Mouse (Mus musculus) MEL (cell line): ENCODE measurements at regions not wholly inside any gene's neighbourhood (a gene's known extent, or its start where the extent isn't known, plus 50 kb on each side); places are given as distances from the start of the nearest gene placed in this dataset.

ENCODE experiments used
- DNase-seq: peaks from one replicate; pipeline ENCODE4 v3.0.0; 2011; ENCODE audit warnings: low read depth, low spot score
- H3K27ac ChIP-seq: 2 replicates; pipeline ENCODE4 v1.5.1; 2012; ENCODE audit warnings: low read depth, mild to moderate bottlenecking, control low read depth, low read length, moderate library complexity; ENCODE audit not compliant: control insufficient read depth
- H3K27me3 ChIP-seq, 2 experiments: fragments of 150-350 bp in 1 of 2; sonication (generic) in 1 of 2; 2 replicates each; pipeline ENCODE4 v1.6.1; 2012; ENCODE audit warnings: low read length in 2 of 2, mild to moderate bottlenecking in 2 of 2, improper control_type of control experiment in 1 of 2, moderate library complexity in 1 of 2; ENCODE audit not compliant: insufficient read depth in 2 of 2, control insufficient read depth in 1 of 2
- H3K36me3 ChIP-seq, 2 experiments: 2 replicates each; pipeline ENCODE4 v1.6.1; 2012 to 2014; ENCODE audit warnings: low read length in 2 of 2, improper control_type of control experiment in 1 of 2, inconsistent platforms in 1 of 2, mild to moderate bottlenecking in 1 of 2; ENCODE audit not compliant: insufficient read depth in 2 of 2, control insufficient read depth in 1 of 2
- H3K4me1 ChIP-seq, 2 experiments: fragments of 150-350 bp in 1 of 2; sonication (generic) in 1 of 2; 2 replicates each; pipeline ENCODE4 v1.6.1; 2012; ENCODE audit warnings: low read length in 2 of 2, improper control_type of control experiment in 1 of 2, mild to moderate bottlenecking in 1 of 2; ENCODE audit not compliant: insufficient read depth in 2 of 2, control insufficient read depth in 1 of 2
- H3K4me3 ChIP-seq, 2 experiments: fragments of 150-350 bp in 1 of 2; sonication (generic) in 1 of 2; 2 replicates each; pipeline ENCODE4 v1.5.1; 2012; ENCODE audit warnings: low read depth in 2 of 2, low read length in 2 of 2, mild to moderate bottlenecking in 2 of 2, moderate library complexity in 2 of 2, control low read depth in 1 of 2, improper control_type of control experiment in 1 of 2; ENCODE audit not compliant: control insufficient read depth in 1 of 2, insufficient read depth in 1 of 2
- H3K79me2 ChIP-seq: 2 replicates; pipeline ENCODE4 v1.6.1; 2012; ENCODE audit warnings: mild to moderate bottlenecking, low read length, moderate library complexity; ENCODE audit not compliant: control insufficient read depth, poor library complexity, insufficient read depth
- H3K9ac ChIP-seq: 2 replicates; pipeline ENCODE4 v1.6.1; 2012; ENCODE audit warnings: low read depth, mild to moderate bottlenecking, control low read depth, low read length, moderate library complexity; ENCODE audit not compliant: control insufficient read depth, poor library complexity, severe bottlenecking
- H3K9me3 ChIP-seq: fragments of 150-350 bp; sonication (generic); replicated peaks from 2 replicates; pipeline ENCODE4 v1.6.1; 2012; ENCODE audit warnings: mild to moderate bottlenecking, low read length, improper control_type of control experiment, moderate library complexity; ENCODE audit not compliant: insufficient read depth
- BHLHE40 ChIP-seq: IDR thresholded peaks from 2 replicates; pipeline ENCODE4 v1.6.1; 2012; ENCODE audit warnings: low read depth, mild to moderate bottlenecking, inconsistent platforms, low read length, improper control_type of control experiment, borderline replicate concordance
- ETS1 ChIP-seq: IDR thresholded peaks from 2 replicates; pipeline ENCODE4 v1.6.1; 2012; ENCODE audit warnings: low read depth, mild to moderate bottlenecking, inconsistent platforms, low read length, improper control_type of control experiment, moderate library complexity
- GABPA ChIP-seq: IDR thresholded peaks from 2 replicates; pipeline ENCODE4 v1.6.1; 2012; ENCODE audit warnings: low read depth, mild to moderate bottlenecking, inconsistent platforms, low read length, improper control_type of control experiment, moderate library complexity
- GATA1 ChIP-seq: IDR thresholded peaks from 2 replicates; pipeline ENCODE4 v1.6.1; 2011; ENCODE audit warnings: low read depth, low read length, improper control_type of control experiment
- HCFC1 ChIP-seq: IDR thresholded peaks from 2 replicates; pipeline ENCODE4 v1.6.1; 2012; ENCODE audit warnings: low read depth, mild to moderate bottlenecking, inconsistent platforms, low read length, improper control_type of control experiment, moderate library complexity
- JUND ChIP-seq: IDR thresholded peaks from 2 replicates; pipeline ENCODE4 v1.6.1; 2011; ENCODE audit warnings: low read depth, mild to moderate bottlenecking, improper control_type of control experiment, low read length
- MAX ChIP-seq: IDR thresholded peaks from 2 replicates; pipeline ENCODE4 v1.6.1; 2011; ENCODE audit warnings: low read length, improper control_type of control experiment
- MEF2A ChIP-seq: IDR thresholded peaks from 2 replicates; pipeline ENCODE4 v1.6.1; 2014; ENCODE audit warnings: low read depth, mild to moderate bottlenecking, inconsistent platforms, low read length, improper control_type of control experiment; ENCODE audit not compliant: poor library complexity, insufficient replicate concordance, severe bottlenecking; ENCODE audit errors: extremely low read depth
- MYB ChIP-seq: IDR thresholded peaks from 2 replicates; pipeline ENCODE4 v1.6.1; 2011; ENCODE audit warnings: mild to moderate bottlenecking, low read depth, low read length, improper control_type of control experiment
- NELFE ChIP-seq: IDR thresholded peaks from 2 replicates; pipeline ENCODE4 v1.6.1; 2011; ENCODE audit warnings: low read depth, low read length, improper control_type of control experiment
- NRF1 ChIP-seq: IDR thresholded peaks from 2 replicates; pipeline ENCODE4 v1.6.1; 2014; ENCODE audit warnings: low read depth, mild to moderate bottlenecking, inconsistent platforms, low read length, improper control_type of control experiment, moderate library complexity; ENCODE audit not compliant: poor library complexity, insufficient read depth, severe bottlenecking
- POLR2AphosphoS2 ChIP-seq: IDR thresholded peaks from 2 replicates; pipeline ENCODE4 v1.6.1; 2011; ENCODE audit warnings: low read length, improper control_type of control experiment
- POLR2AphosphoS5 ChIP-seq: IDR thresholded peaks from 2 replicates; pipeline ENCODE4 v1.6.1; 2012; ENCODE audit warnings: low read depth, borderline replicate concordance, mild to moderate bottlenecking, inconsistent platforms, low read length, moderate library complexity, mixed read lengths
- RCOR1 ChIP-seq: IDR thresholded peaks from 2 replicates; pipeline ENCODE4 v1.6.1; 2012; ENCODE audit warnings: low read depth, mild to moderate bottlenecking, inconsistent platforms, low read length, improper control_type of control experiment
- SIN3A ChIP-seq: IDR thresholded peaks from 2 replicates; pipeline ENCODE4 v1.6.1; 2012; ENCODE audit warnings: low read length, improper control_type of control experiment, inconsistent platforms
- UBTF ChIP-seq: IDR thresholded peaks from 2 replicates; pipeline ENCODE4 v1.6.1; 2012; ENCODE audit warnings: low read depth, mild to moderate bottlenecking, inconsistent platforms, low read length, improper control_type of control experiment, moderate library complexity, borderline replicate concordance; ENCODE audit not compliant: insufficient read depth
- USF1 ChIP-seq: IDR thresholded peaks from 2 replicates; pipeline ENCODE4 v1.6.1; 2014; ENCODE audit warnings: low read depth, mild to moderate bottlenecking, inconsistent platforms, low read length, improper control_type of control experiment, moderate library complexity
- ZKSCAN1 ChIP-seq: IDR thresholded peaks from 2 replicates; pipeline ENCODE4 v1.6.1; 2012; ENCODE audit warnings: low read depth, mild to moderate bottlenecking, inconsistent platforms, low read length, improper control_type of control experiment, moderate library complexity
- ZMIZ1 ChIP-seq: IDR thresholded peaks from 2 replicates; pipeline ENCODE4 v1.6.1; 2012; ENCODE audit warnings: low read depth, mild to moderate bottlenecking, inconsistent platforms, low read length, improper control_type of control experiment, moderate library complexity
- ZNF384 ChIP-seq: IDR thresholded peaks from 2 replicates; pipeline ENCODE4 v1.6.1; 2012; ENCODE audit warnings: low read depth, mild to moderate bottlenecking, inconsistent platforms, low read length, improper control_type of control experiment

DNA sequence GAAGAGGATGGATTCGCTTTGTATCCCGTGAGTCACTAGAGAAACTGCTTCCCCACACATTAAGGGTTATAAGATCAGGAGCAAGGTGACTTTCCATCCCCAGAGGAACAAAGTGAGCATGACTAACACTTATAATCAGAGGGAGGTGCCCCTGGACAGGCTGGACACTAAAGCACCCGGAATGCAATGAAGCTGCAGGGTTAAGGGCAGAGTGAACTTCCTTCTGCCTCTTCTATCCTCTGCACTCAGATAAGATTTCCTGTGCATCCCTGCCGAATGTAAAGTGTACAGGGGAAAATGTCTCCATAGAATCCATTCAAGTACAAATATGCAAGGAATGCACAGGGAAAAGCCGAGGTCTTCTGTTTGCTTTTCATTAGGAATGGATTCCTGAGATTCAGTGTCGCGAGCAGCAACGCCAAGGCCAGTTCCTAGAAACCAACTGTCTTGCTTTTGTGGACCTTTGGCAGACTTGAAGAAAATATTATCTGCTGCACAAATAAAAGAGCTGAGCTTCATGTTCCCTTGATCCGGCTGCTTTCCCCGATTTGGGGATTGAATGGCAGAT lies 58.5 kb upstream of the Fbxl7 start:
- no peak overlapping the region for H3K4me3 ChIP-seq
- H3K36me3 ChIP-seq, result no peaks in the 10 kb centered on the region
- H3K9me3 ChIP-seq, result no peaks in the 10 kb centered on the region
- H3K27me3 ChIP-seq, result no peaks in the 10 kb centered on the region
- no peak overlapping the region for H3K9ac ChIP-seq
- no peaks in the 10 kb centered on the region for H3K79me2 ChIP-seq
- H3K4me1 ChIP-seq, result no peaks in the 10 kb centered on the region
- no peak for DNase-seq
- H3K27ac ChIP-seq, result no peak overlapping the region
- TF ChIP-seq BHLHE40, result no peak
- no peak for TF ChIP-seq HCFC1
- no peak for TF ChIP-seq NRF1
- no peak for TF ChIP-seq MAX
- TF ChIP-seq ZKSCAN1, result no peak
- no peak for TF ChIP-seq ETS1
- no peak for TF ChIP-seq JUND
- TF ChIP-seq UBTF, result no peak
- no peak for TF ChIP-seq SIN3A
- TF ChIP-seq ZNF384, result no peak
- TF ChIP-seq ZMIZ1, result no peak
- TF ChIP-seq NELFE, result no peak
- TF ChIP-seq, all 39 proteins: peak for 0

DNA sequence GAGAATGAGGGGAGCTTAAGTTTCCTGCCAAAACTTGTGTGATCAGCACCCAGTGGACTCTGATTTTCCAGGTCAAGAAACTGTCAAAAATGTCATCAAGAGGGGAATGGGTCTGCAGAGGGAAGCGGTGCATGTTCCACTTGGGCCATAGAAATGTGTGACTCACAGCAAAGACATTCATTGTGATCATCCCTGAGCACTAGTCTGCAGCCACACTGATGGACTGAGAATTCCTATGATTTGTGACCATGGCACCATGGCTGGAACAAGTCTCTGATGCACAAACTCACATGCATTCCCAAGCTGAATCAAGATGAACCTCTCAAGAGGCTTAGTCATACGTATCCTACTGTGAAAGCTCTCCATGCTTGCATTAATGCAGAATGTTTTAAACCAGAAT lies 63.6 kb upstream of the Fbxl7 start:
- Histone ChIP-seq H3K4me3 (no peak overlapping the region), H3K9me3 (no peaks in the 10 kb centered on the region), H3K4me1 (no peaks in the 10 kb centered on the region), H3K36me3 (no peaks in the 10 kb centered on the region), H3K9ac (no peak overlapping the region), H3K79me2 (no peaks in the 10 kb centered on the region), H3K27me3 (no peaks in the 10 kb centered on the region), H3K27ac (no peak overlapping the region)
- DNase-seq, result no peak
- TF ChIP-seq GATA1 (no peak), MEF2A (no peak), NELFE (no peak), ZMIZ1 (no peak), JUND (no peak), ZKSCAN1 (no peak), GABPA (no peak), MYB (no peak), USF1 (no peak), POLR2AphosphoS2 (no peak), SIN3A (no peak), MAX (no peak), RCOR1 (no peak), HCFC1 (no peak), POLR2AphosphoS5 (no peak)
